Mouse (Mus musculus): ENCODE data around the gene Dynlt1b. TPM values are rescaled to one million over a fixed set of nuclear protein-coding genes. Genes with fewer than 3 reads are reported as not detected.
"Not testable (repeated sequence)": the region's sequence is repeated elsewhere in the genome, so short reads cannot be mapped to it uniquely, and the experiment has no call there.

Gene Dynlt1b
- 232 TPM for polyA plus RNA-seq (2012; fragmentation: generic; extraction: Trizol)
- long read RNA-seq, experiment 1, transcript Dynlt1b-201 (5 exons, 771 nt): major isoform, 116 of 120 reads
- long read RNA-seq, experiment 1, partial matches to known transcripts: 3 of 120 reads
- long read RNA-seq, experiment 1, other reads (novel, unspliced or antisense): 1 of 120 reads
- long read RNA-seq, experiment 2, transcript Dynlt1b-201 (5 exons, 771 nt): major isoform, 9 of 11 reads
- long read RNA-seq, experiment 2, partial matches to known transcripts: 1 of 11 reads
- long read RNA-seq, experiment 2, other reads (novel, unspliced or antisense): 1 of 11 reads

DNA sequence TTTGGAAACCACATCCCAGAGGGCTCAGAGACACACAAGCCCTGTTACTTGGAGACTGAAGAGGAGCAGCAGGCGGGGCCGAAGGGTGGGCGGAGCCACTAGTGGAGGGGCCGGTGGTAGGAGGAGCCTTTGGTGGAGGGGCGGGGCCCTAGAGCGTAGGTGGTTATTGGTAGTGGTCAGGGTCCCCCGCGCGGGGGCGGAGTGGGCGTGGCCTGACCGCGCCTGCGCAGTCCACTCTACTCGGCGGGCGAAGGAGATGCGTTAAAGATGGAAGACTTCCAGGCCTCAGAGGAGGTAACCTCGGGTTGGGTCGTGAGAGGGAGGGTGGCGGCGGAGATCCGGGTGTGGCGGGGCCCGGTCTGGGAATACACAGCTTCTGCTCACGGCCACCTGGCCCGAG, at the start of gene Dynlt1b:
Dynlt1b (plus strand) TSS at position 168 of the 400 bp plus-strand sequence.
- not testable (repeated sequence) for H3K79me3 ChIP-seq (ENCODE audit: low read depth); H3K27me3 ChIP-seq (ENCODE audit: control insufficient read depth, insufficient read depth, insufficient read length); H3K36me3 ChIP-seq (ENCODE audit: control insufficient read depth, insufficient read depth); H3ac ChIP-seq (ENCODE audit: control insufficient read depth, insufficient read length, low read depth); H3K79me2 ChIP-seq (ENCODE audit: control insufficient read depth, insufficient read depth)
- peak within 1 kb of the TSS; percentile 39 for H3K4me3 ChIP-seq (ENCODE audit: insufficient read depth, poor library complexity, severe bottlenecking)

- H3K79me2 ChIP-seq (ENCODE audit: control insufficient read depth, insufficient read depth); H3K36me3 ChIP-seq (ENCODE audit: control insufficient read depth, insufficient read depth); H3K27me3 ChIP-seq (ENCODE audit: control insufficient read depth, insufficient read depth, insufficient read length): not testable (repeated sequence)
Measured at GRCm38 (mm10) chr17:6380182-6380841, 49.6 kb upstream of the Dynlt1b start.

GRCm38 (mm10) chr17:6381071-6381682, 48.7 kb upstream of the Dynlt1b start:
- not testable (repeated sequence) for H3K36me3 ChIP-seq (ENCODE audit: control insufficient read depth, insufficient read depth); H3K4me3 ChIP-seq (ENCODE audit: insufficient read depth, poor library complexity, severe bottlenecking); H3K79me2 ChIP-seq (ENCODE audit: control insufficient read depth, insufficient read depth); H3K27me3 ChIP-seq (ENCODE audit: control insufficient read depth, insufficient read depth, insufficient read length); H3K79me3 ChIP-seq (ENCODE audit: low read depth); H3ac ChIP-seq (ENCODE audit: control insufficient read depth, insufficient read length, low read depth)

More at GRCm38 (mm10) chr17:6380182-6380841, 49.6 kb upstream of the Dynlt1b start:
- H3K79me3 ChIP-seq (ENCODE audit: low read depth); H3ac ChIP-seq (ENCODE audit: control insufficient read depth, insufficient read length, low read depth); H3K4me3 ChIP-seq (ENCODE audit: insufficient read depth, poor library complexity, severe bottlenecking): not testable (repeated sequence)

DNA sequence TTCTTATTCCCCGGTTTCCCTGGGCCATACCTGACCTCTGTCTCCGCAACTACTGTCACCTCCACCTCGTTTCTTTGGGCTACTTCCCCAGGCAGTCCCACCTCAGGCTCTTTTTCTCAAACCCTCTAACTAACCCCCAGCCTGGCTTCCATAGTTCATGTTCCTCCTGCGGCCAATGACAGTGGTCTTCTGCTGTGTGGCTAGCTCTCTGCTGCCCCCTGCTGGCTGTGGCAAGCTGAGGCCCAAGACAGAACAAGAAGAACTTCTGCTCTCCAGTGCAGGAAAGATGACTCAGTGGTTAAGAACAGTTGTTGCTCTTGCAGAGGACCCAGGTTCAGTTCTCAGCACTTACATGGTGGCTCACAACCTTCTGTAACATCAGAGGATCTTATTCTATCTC, 43.0 kb upstream of the Dynlt1b start:
- not testable (repeated sequence) for H3K4me3 ChIP-seq (ENCODE audit: insufficient read depth, poor library complexity, severe bottlenecking); H3K27me3 ChIP-seq (ENCODE audit: control insufficient read depth, insufficient read depth, insufficient read length)

DNA sequence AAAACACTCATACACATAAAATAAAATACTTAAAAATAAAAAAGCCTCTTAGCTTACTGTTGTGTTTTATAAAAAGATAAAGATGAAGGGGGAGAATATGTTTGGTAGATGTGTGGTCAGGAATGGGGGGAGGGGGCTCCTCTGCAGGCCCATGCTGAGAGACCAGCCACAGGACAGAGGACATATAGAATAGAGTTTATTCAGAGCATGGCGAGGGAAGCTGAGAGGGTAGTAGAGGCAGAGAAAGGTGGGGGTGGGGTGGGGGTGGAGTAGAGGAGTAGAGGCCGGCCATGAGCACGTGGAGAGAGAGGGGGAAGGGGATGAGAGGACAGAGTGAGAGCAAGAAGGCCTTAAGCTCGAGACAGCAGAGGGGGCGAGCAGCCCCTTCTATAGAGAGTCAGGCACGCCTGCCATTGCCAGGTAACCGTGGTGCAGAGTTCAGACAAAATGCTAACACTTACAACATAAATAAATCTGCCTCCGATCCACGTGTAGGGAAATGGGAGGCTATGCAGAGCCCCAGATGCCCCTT, 42.5 kb upstream of the Dynlt1b start:
- H3K79me3 ChIP-seq (ENCODE audit: low read depth); H3K79me2 ChIP-seq (ENCODE audit: control insufficient read depth, insufficient read depth); H3K36me3 ChIP-seq (ENCODE audit: control insufficient read depth, insufficient read depth); H3K4me3 ChIP-seq (ENCODE audit: insufficient read depth, poor library complexity, severe bottlenecking); H3K27me3 ChIP-seq (ENCODE audit: control insufficient read depth, insufficient read depth, insufficient read length); H3ac ChIP-seq (ENCODE audit: control insufficient read depth, insufficient read length, low read depth): not testable (repeated sequence)

More for the DNA sequence above, 43.0 kb upstream of the Dynlt1b start:
- not testable (repeated sequence) for H3K79me3 ChIP-seq (ENCODE audit: low read depth); H3K79me2 ChIP-seq (ENCODE audit: control insufficient read depth, insufficient read depth); H3ac ChIP-seq (ENCODE audit: control insufficient read depth, insufficient read length, low read depth); H3K36me3 ChIP-seq (ENCODE audit: control insufficient read depth, insufficient read depth)

DNA sequence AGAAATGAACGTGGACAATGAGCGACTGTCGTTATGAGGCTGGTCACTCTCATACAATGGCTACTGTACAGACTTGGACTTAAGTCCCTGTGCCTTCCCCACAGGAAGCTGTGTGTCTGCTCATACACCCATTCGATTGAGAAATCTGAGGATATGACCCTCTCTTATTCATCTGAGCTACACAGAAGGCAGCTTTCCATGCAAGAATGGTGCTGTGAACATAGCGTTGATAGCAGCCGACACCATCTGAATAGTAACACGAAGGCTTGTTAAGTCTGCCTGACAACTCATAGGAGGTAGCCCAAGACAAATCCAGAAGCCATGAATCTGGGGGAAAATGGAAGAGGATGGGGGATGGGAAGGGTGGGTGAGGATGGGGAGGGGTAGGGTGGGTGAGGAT, 40.4 kb upstream of the Dynlt1b start:
- H3ac ChIP-seq (ENCODE audit: control insufficient read depth, insufficient read length, low read depth); H3K79me2 ChIP-seq (ENCODE audit: control insufficient read depth, insufficient read depth); H3K4me3 ChIP-seq (ENCODE audit: insufficient read depth, poor library complexity, severe bottlenecking); H3K36me3 ChIP-seq (ENCODE audit: control insufficient read depth, insufficient read depth); H3K27me3 ChIP-seq (ENCODE audit: control insufficient read depth, insufficient read depth, insufficient read length); H3K79me3 ChIP-seq (ENCODE audit: low read depth): not testable (repeated sequence)

DNA sequence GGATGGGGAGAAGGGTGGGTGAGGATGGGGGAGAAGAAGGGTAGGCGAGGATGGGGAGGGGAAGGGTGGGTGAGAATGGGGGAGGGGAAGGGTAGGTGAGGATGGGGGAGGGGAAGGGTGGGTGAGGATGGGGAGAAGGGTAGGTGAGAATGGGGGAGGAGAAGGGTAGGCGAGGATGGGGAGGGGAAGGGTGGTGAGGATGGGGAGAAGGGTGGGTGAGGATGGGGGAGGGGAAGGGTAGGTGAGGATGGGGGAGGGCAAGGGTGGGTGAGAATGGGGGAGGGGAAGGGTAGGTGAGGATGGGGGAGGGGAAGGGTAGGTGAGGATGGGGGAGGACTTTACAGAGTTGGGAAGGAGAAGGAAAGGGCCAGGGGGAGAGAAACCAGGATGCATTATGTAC, 39.2 kb upstream of the Dynlt1b start:
- H3K27me3 ChIP-seq (ENCODE audit: control insufficient read depth, insufficient read depth, insufficient read length); H3K4me3 ChIP-seq (ENCODE audit: insufficient read depth, poor library complexity, severe bottlenecking): not testable (repeated sequence)

DNA sequence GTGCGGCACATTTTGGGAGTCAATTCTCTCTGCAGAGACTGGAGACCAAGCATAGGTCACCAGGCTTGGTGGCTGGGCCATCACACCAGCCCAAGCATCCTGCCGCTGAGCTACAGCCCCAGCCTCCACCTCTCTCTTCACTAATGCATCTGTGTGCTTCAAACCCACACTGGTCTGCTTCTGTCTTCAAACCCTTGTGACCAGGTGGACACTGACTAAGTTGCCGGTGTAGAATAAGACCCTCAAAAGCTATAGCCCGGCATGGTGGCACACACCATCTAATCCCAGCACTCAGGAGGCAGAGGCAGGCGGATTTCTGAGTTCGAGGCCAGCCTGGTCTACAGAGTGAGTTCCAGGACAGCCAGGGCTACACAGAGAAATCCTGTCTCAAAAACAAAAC, 38.2 kb upstream of the Dynlt1b start:
- H3ac ChIP-seq (ENCODE audit: control insufficient read depth, insufficient read length, low read depth); H3K4me3 ChIP-seq (ENCODE audit: insufficient read depth, poor library complexity, severe bottlenecking); H3K36me3 ChIP-seq (ENCODE audit: control insufficient read depth, insufficient read depth); H3K79me3 ChIP-seq (ENCODE audit: low read depth); H3K79me2 ChIP-seq (ENCODE audit: control insufficient read depth, insufficient read depth); H3K27me3 ChIP-seq (ENCODE audit: control insufficient read depth, insufficient read depth, insufficient read length): not testable (repeated sequence)

More for the DNA sequence above, 39.2 kb upstream of the Dynlt1b start:
- not testable (repeated sequence) for H3ac ChIP-seq (ENCODE audit: control insufficient read depth, insufficient read length, low read depth); H3K79me2 ChIP-seq (ENCODE audit: control insufficient read depth, insufficient read depth); H3K79me3 ChIP-seq (ENCODE audit: low read depth); H3K36me3 ChIP-seq (ENCODE audit: control insufficient read depth, insufficient read depth)

DNA sequence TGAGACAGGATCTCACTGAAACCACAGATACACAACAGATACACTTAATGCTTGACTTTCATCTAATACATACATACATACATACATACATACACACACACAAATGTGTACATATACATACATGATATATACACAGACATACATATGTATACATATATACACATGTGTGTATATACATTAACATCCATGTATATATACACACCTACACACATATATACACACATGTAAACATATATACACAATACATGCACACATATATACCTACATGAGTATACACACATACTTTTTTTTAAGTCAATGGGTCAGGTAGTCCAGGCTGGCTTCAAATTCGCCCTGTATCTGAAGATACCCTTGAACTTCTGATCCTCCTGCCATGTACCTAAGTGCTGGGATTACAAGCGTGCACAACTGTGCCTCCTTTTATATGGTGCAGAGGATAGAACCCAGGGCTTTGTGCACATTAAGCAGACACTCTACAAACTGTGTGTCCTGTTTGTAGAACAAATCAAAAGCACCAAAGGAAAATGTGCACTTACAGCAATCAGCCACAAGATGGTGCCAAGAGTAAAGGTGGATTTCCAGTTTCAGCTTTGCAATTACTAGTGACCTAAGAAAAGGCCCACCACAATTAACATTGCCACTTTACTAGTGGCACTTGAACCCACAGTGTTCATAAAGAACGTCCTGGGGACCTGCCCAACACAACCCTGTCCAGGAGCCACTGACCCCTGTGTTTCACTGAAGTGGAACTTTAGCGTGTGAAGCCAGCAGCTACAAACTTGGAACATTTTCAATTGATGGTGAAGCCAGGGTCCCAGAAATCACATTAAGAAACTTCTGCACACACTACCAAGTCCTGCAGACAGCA, 37.2 kb upstream of the Dynlt1b start:
- not testable (repeated sequence) for H3K27me3 ChIP-seq (ENCODE audit: control insufficient read depth, insufficient read depth, insufficient read length); H3K4me3 ChIP-seq (ENCODE audit: insufficient read depth, poor library complexity, severe bottlenecking); H3ac ChIP-seq (ENCODE audit: control insufficient read depth, insufficient read length, low read depth); H3K79me2 ChIP-seq (ENCODE audit: control insufficient read depth, insufficient read depth); H3K79me3 ChIP-seq (ENCODE audit: low read depth); H3K36me3 ChIP-seq (ENCODE audit: control insufficient read depth, insufficient read depth)

- H3K4me3 ChIP-seq (ENCODE audit: insufficient read depth, poor library complexity, severe bottlenecking); H3K79me3 ChIP-seq (ENCODE audit: low read depth); H3K36me3 ChIP-seq (ENCODE audit: control insufficient read depth, insufficient read depth); H3K79me2 ChIP-seq (ENCODE audit: control insufficient read depth, insufficient read depth); H3K27me3 ChIP-seq (ENCODE audit: control insufficient read depth, insufficient read depth, insufficient read length); H3ac ChIP-seq (ENCODE audit: control insufficient read depth, insufficient read length, low read depth): not testable (repeated sequence)
Measured at GRCm38 (mm10) chr17:6398079-6398478, 31.8 kb upstream of the Dynlt1b start.

- not testable (repeated sequence) for H3K79me2 ChIP-seq (ENCODE audit: control insufficient read depth, insufficient read depth); H3ac ChIP-seq (ENCODE audit: control insufficient read depth, insufficient read length, low read depth); H3K27me3 ChIP-seq (ENCODE audit: control insufficient read depth, insufficient read depth, insufficient read length); H3K36me3 ChIP-seq (ENCODE audit: control insufficient read depth, insufficient read depth); H3K4me3 ChIP-seq (ENCODE audit: insufficient read depth, poor library complexity, severe bottlenecking); H3K79me3 ChIP-seq (ENCODE audit: low read depth)
Measured at GRCm38 (mm10) chr17:6398816-6399215, 31.1 kb upstream of the Dynlt1b start.
